Mouse (Mus musculus) CH12.LX (cell line): ENCODE results near the gene Zfyve28. TPM values are rescaled to one million over a fixed set of nuclear protein-coding genes. Genes with fewer than 3 reads are reported as not detected.

ENCODE experiments used
- DNase-seq: peaks from one replicate; pipeline ENCODE4 v3.0.0-alpha.2; 2013; ENCODE audit errors: extremely low read depth
- H3K27ac ChIP-seq: 2 replicates; pipeline ENCODE4 v1.5.1; 2012; ENCODE audit warnings: low read depth, mild to moderate bottlenecking, control low read depth, moderate library complexity; ENCODE audit not compliant: insufficient read depth
- H3K27me3 ChIP-seq: replicated peaks from 2 replicates; pipeline ENCODE3; 2012; ENCODE audit warnings: inconsistent platforms
- H3K36me3 ChIP-seq, 2 experiments: replicated peaks in 1 of 2; 2 replicates each; pipeline versions ENCODE3 to v1.6.1; 2012; ENCODE audit warnings: inconsistent platforms in 1 of 2, low read length in 1 of 2, mild to moderate bottlenecking in 1 of 2, mixed read lengths in 1 of 2, moderate library complexity in 1 of 2; ENCODE audit not compliant: control insufficient read depth in 1 of 2, insufficient read depth in 1 of 2
- H3K4me1 ChIP-seq, 2 experiments: 2 replicates each; pipeline ENCODE4 v1.6.1; 2012; ENCODE audit warnings: inconsistent platforms in 1 of 2, moderate library complexity in 1 of 2; ENCODE audit not compliant: insufficient read depth in 2 of 2, control insufficient read depth in 1 of 2
- H3K4me2 ChIP-seq: 2 replicates; pipeline ENCODE4 v1.6.1; 2012; ENCODE audit warnings: low read depth, mild to moderate bottlenecking, control low read depth; ENCODE audit not compliant: poor library complexity, insufficient read depth, severe bottlenecking
- H3K4me3 ChIP-seq, 3 experiments: fragments of 150-350 bp in 1 of 3; sonication (generic) in 1 of 3; replicated peaks in 1 of 3; 2 replicates each; pipeline versions ENCODE3 to v1.5.1; 2011 to 2012; ENCODE audit warnings: low read depth in 2 of 3, low read length in 2 of 3, mild to moderate bottlenecking in 2 of 3, moderate library complexity in 2 of 3, control low read depth in 1 of 3, improper control_type of control experiment in 1 of 3, inconsistent platforms in 1 of 3, mixed read lengths in 1 of 3; ENCODE audit not compliant: poor library complexity in 1 of 3
- H3K79me2 ChIP-seq: replicated peaks from 2 replicates; pipeline ENCODE4 v1.6.1; 2012; ENCODE audit warnings: mild to moderate bottlenecking, moderate library complexity; ENCODE audit not compliant: control insufficient read depth, poor library complexity, insufficient read depth, severe bottlenecking; ENCODE audit errors: extremely low read depth
- H3K9ac ChIP-seq: 2 replicates; pipeline ENCODE4 v1.6.1; 2012; ENCODE audit warnings: low read depth, mild to moderate bottlenecking, control low read depth, moderate library complexity; ENCODE audit not compliant: insufficient read depth
- H3K9me3 ChIP-seq: replicated peaks from 2 replicates; pipeline ENCODE3; 2012; ENCODE audit warnings: low read length, inconsistent platforms, mixed read lengths
- BHLHE40 ChIP-seq: IDR thresholded peaks from 2 replicates; pipeline ENCODE4 v1.6.1; 2011; ENCODE audit warnings: mild to moderate bottlenecking, low read depth, low read length, improper control_type of control experiment
- CHD1 ChIP-seq: IDR thresholded peaks from 2 replicates; pipeline ENCODE4 v1.6.1; 2012; ENCODE audit warnings: low read depth, low read length, improper control_type of control experiment, inconsistent platforms
- CHD2 ChIP-seq: IDR thresholded peaks from 2 replicates; pipeline ENCODE4 v1.6.1; 2011; ENCODE audit warnings: low read length, improper control_type of control experiment
- E2F4 ChIP-seq: IDR thresholded peaks from 2 replicates; pipeline ENCODE4 v1.6.1; 2011; ENCODE audit warnings: low read depth, low read length, improper control_type of control experiment; ENCODE audit not compliant: insufficient replicate concordance
- ELF1 ChIP-seq: IDR thresholded peaks from 2 replicates; pipeline ENCODE4 v1.6.1; 2014; ENCODE audit warnings: low read depth, mild to moderate bottlenecking, inconsistent platforms, low read length, improper control_type of control experiment
- EP300 ChIP-seq: IDR thresholded peaks from 2 replicates; pipeline ENCODE4 v1.6.1; 2011; ENCODE audit warnings: low read length, improper control_type of control experiment
- ETS1 ChIP-seq: conservative IDR thresholded peaks from 2 replicates; pipeline ENCODE4 v1.6.1; 2012; ENCODE audit warnings: low read depth, mild to moderate bottlenecking, inconsistent platforms, low read length, improper control_type of control experiment, moderate library complexity
- GABPA ChIP-seq: IDR thresholded peaks from 2 replicates; pipeline ENCODE4 v1.6.1; 2012; ENCODE audit warnings: low read depth, low read length, improper control_type of control experiment, inconsistent platforms; ENCODE audit not compliant: insufficient replicate concordance
- HCFC1 ChIP-seq: IDR thresholded peaks from 2 replicates; pipeline ENCODE4 v1.6.1; 2012; ENCODE audit warnings: low read depth, mild to moderate bottlenecking, inconsistent platforms, low read length, improper control_type of control experiment
- JUND ChIP-seq: conservative IDR thresholded peaks from 2 replicates; pipeline ENCODE4 v1.6.1; 2011; ENCODE audit warnings: low read depth, low read length, improper control_type of control experiment
- KAT2A ChIP-seq: IDR thresholded peaks from 2 replicates; pipeline ENCODE4 v1.6.1; 2012; ENCODE audit warnings: low read length, improper control_type of control experiment, inconsistent platforms; ENCODE audit not compliant: insufficient replicate concordance
- MAFK ChIP-seq: IDR thresholded peaks from 2 replicates; pipeline ENCODE4 v1.6.1; 2011; ENCODE audit warnings: low read length, improper control_type of control experiment; ENCODE audit not compliant: insufficient replicate concordance
- MAX ChIP-seq: IDR thresholded peaks from 2 replicates; pipeline ENCODE4 v1.6.1; 2011; ENCODE audit warnings: low read length, improper control_type of control experiment
- MAZ ChIP-seq: IDR thresholded peaks from 2 replicates; pipeline ENCODE4 v1.6.1; 2012; ENCODE audit warnings: low read depth, mild to moderate bottlenecking, inconsistent platforms, low read length, improper control_type of control experiment, moderate library complexity
- MEF2A ChIP-seq: IDR thresholded peaks from 2 replicates; pipeline ENCODE4 v1.6.1; 2014; ENCODE audit warnings: low read depth, mild to moderate bottlenecking, inconsistent platforms, low read length, improper control_type of control experiment, borderline replicate concordance
- MXI1 ChIP-seq: IDR thresholded peaks from 2 replicates; pipeline ENCODE4 v1.6.1; 2011; ENCODE audit warnings: mild to moderate bottlenecking, low read depth, low read length, improper control_type of control experiment
- MYC ChIP-seq: IDR thresholded peaks from 2 replicates; pipeline ENCODE4 v1.6.1; 2011; ENCODE audit warnings: low read depth, mild to moderate bottlenecking, improper control_type of control experiment, low read length
- NELFE ChIP-seq: IDR thresholded peaks from 2 replicates; pipeline ENCODE4 v1.6.1; 2011; ENCODE audit warnings: low read depth, low read length, improper control_type of control experiment
- NRF1 ChIP-seq: IDR thresholded peaks from 2 replicates; pipeline ENCODE4 v1.6.1; 2014; ENCODE audit warnings: low read depth, mild to moderate bottlenecking, inconsistent platforms, low read length, improper control_type of control experiment, moderate library complexity
- PAX5 ChIP-seq: IDR thresholded peaks from 2 replicates; pipeline ENCODE4 v1.6.1; 2012; ENCODE audit warnings: low read length, inconsistent platforms, mixed read lengths
- POLR2A ChIP-seq: IDR thresholded peaks from 2 replicates; pipeline ENCODE4 v1.6.1; 2011; ENCODE audit warnings: low read depth, mild to moderate bottlenecking, improper control_type of control experiment, low read length
- POLR2AphosphoS2 ChIP-seq: IDR thresholded peaks from 2 replicates; pipeline ENCODE4 v1.6.1; 2011; ENCODE audit warnings: low read depth, low read length, improper control_type of control experiment
- RAD21 ChIP-seq: IDR thresholded peaks from 2 replicates; pipeline ENCODE4 v1.6.1; 2011; ENCODE audit warnings: low read depth, mild to moderate bottlenecking, low read length, improper control_type of control experiment, moderate library complexity
- SIN3A ChIP-seq: IDR thresholded peaks from 2 replicates; pipeline ENCODE4 v1.6.1; 2012; ENCODE audit warnings: low read length, improper control_type of control experiment, inconsistent platforms
- SMC3 ChIP-seq: IDR thresholded peaks from 2 replicates; pipeline ENCODE4 v1.6.1; 2011; ENCODE audit warnings: low read depth, low read length, improper control_type of control experiment
- TBP ChIP-seq: conservative IDR thresholded peaks from 2 replicates; pipeline ENCODE4 v1.6.1; 2011; ENCODE audit warnings: low read depth, low read length, improper control_type of control experiment
- TCF12 ChIP-seq: IDR thresholded peaks from 2 replicates; pipeline ENCODE4 v1.6.1; 2014; ENCODE audit warnings: low read depth, mild to moderate bottlenecking, inconsistent platforms, low read length, improper control_type of control experiment
- USF1 ChIP-seq: IDR thresholded peaks from 2 replicates; pipeline ENCODE4 v1.6.1; 2014; ENCODE audit warnings: low read depth, mild to moderate bottlenecking, inconsistent platforms, low read length, improper control_type of control experiment
- USF2 ChIP-seq: conservative IDR thresholded peaks from 2 replicates; pipeline ENCODE4 v1.6.1; 2011; ENCODE audit warnings: low read depth, low read length, improper control_type of control experiment
- ZC3H11A ChIP-seq: IDR thresholded peaks from 2 replicates; pipeline ENCODE4 v1.6.1; 2012; ENCODE audit warnings: low read depth, mild to moderate bottlenecking, inconsistent platforms, low read length, improper control_type of control experiment
- ZKSCAN1 ChIP-seq: IDR thresholded peaks from 2 replicates; pipeline ENCODE4 v1.6.1; 2012; ENCODE audit warnings: low read depth, inconsistent platforms, low read length, improper control_type of control experiment, borderline replicate concordance
- ZMIZ1 ChIP-seq: IDR thresholded peaks from 2 replicates; pipeline ENCODE4 v1.6.1; 2012; ENCODE audit warnings: low read depth, mild to moderate bottlenecking, inconsistent platforms, low read length, improper control_type of control experiment
- ZNF384 ChIP-seq: IDR thresholded peaks from 2 replicates; pipeline ENCODE4 v1.6.1; 2012; ENCODE audit warnings: low read depth, low read length, improper control_type of control experiment, inconsistent platforms
- dilution Hi-C: fragments of 300-500 bp; cut with MboI; formaldehyde crosslinking; loops from 2 replicates; pipeline ENCODE4 v1.14.3; 2020; ENCODE audit warnings: low sequenced_read_pairs; ENCODE audit not compliant: extremely low pct_unique_long_range_greater_than_20kb, extremely low pct_ligation_motif_present
- in situ Hi-C: fragments of 300-500 bp; cut with MboI; formaldehyde crosslinking; loops from 3 replicates; pipeline ENCODE4 v1.14.3; 2019; ENCODE audit warnings: low sequenced_read_pairs, low pct_ligation_motif_present, low pct_unique_long_range_greater_than_20kb, mixed read lengths
- polyA plus RNA-seq: library from polyadenylated mRNA; unstranded; fragments of >175 nt; gene quantifications from 2 replicates; pipeline ENCODE4 v1.2.1, GENCODE M21; 2012; ENCODE audit warnings: low read depth; ENCODE audit not compliant: insufficient read length
- total RNA-seq, 2 experiments: library from RNA; depleted of rRNA; stranded (reverse); fragments of 300-350 nt in 1 of 2; fragments of >200 nt in 1 of 2; gene quantifications; 2 replicates each; pipeline ENCODE4 v1.2.3; 2012 to 2014

Gene Zfyve28
- total and polyA plus RNA-seq, 3 experiments: 1.7 to 2.8 (median 2.0) TPM

- Histone ChIP-seq H3K27ac (no peak overlapping the region), H3K79me2 (no peaks in the 10 kb centered on the region), H3K9ac (no peak overlapping the region), H3K4me1 (peaks cover 0 to 6% of the 10 kb centered on the region in 2 experiments; a peak in 2 of 4 replicates), H3K36me3 (no peaks in the 10 kb centered on the region), H3K4me3 (no peak overlapping the region), H3K4me2 (no peak overlapping the region), H3K27me3 (no peaks in the 10 kb centered on the region), H3K9me3 (no peaks in the 10 kb centered on the region)
- dilution Hi-C loops (no loop called here), in situ Hi-C loops (no loop called here)
- TF ChIP-seq KAT2A: no peak
- TF ChIP-seq SMC3: no peak
- no peak for TF ChIP-seq SIN3A
- no peak for TF ChIP-seq MEF2A
- no peak for TF ChIP-seq ETS1
- no peak for TF ChIP-seq MAZ
- no peak for TF ChIP-seq CHD2
- no peak for TF ChIP-seq USF1
- no peak for TF ChIP-seq USF2
- TF ChIP-seq EP300: no peak
- TF ChIP-seq NELFE: no peak
- TF ChIP-seq ZNF384: no peak
- TF ChIP-seq CHD1: no peak
- no peak for DNase-seq
Observed at GRCm38 (mm10) chr5:34213659-34214058, 74.6 kb downstream of the Zfyve28 start.

GRCm38 (mm10) chr5:34210279-34210678 is 78.0 kb downstream of the Zfyve28 start:
- dilution Hi-C loops (no loop called here), in situ Hi-C loops (no loop called here)
- no peak overlapping the region for H3K27ac ChIP-seq
- H3K79me2 ChIP-seq: no peaks in the 10 kb centered on the region
- H3K9ac ChIP-seq: no peak overlapping the region
- DNase-seq: peak; percentile 89
- H3K27me3 ChIP-seq: no peaks in the 10 kb centered on the region
- H3K4me1 ChIP-seq: no peaks in the 10 kb centered on the region
- H3K9me3 ChIP-seq: no peaks in the 10 kb centered on the region
- H3K36me3 ChIP-seq: no peaks in the 10 kb centered on the region
- H3K4me3 ChIP-seq: no peak overlapping the region
- H3K4me2 ChIP-seq: no peak overlapping the region
- no peak for TF ChIP-seq POLR2A
- no peak for TF ChIP-seq ZKSCAN1
- TF ChIP-seq E2F4: no peak
- no peak for TF ChIP-seq ETS1
- no peak for TF ChIP-seq KAT2A
- no peak for TF ChIP-seq JUND
- TF ChIP-seq TBP: no peak
- no peak for TF ChIP-seq NRF1
- no peak for TF ChIP-seq ZMIZ1
- TF ChIP-seq SMC3: peak; percentile 95
- no peak for TF ChIP-seq NELFE
- TF ChIP-seq MAZ: no peak
- TF ChIP-seq TCF12: no peak
- no peak for TF ChIP-seq USF1
- no peak for TF ChIP-seq GABPA
- no peak for TF ChIP-seq ELF1
- no peak for TF ChIP-seq USF2
- TF ChIP-seq BHLHE40: no peak
- no peak for TF ChIP-seq MEF2A
- TF ChIP-seq PAX5: no peak
- TF ChIP-seq ZC3H11A: peak; percentile 35; the same call in 1 of the 2 replicates
- TF ChIP-seq MAFK: no peak
- TF ChIP-seq MXI1: no peak
- no peak for TF ChIP-seq POLR2AphosphoS2
- TF ChIP-seq MAX: no peak
- peak; percentile 79; the same call in 1 of the 2 replicates for TF ChIP-seq MYC
- TF ChIP-seq HCFC1: no peak
- peak; percentile 84 for TF ChIP-seq RAD21
